Mouse (Mus musculus) gonadal fat pad, adult 2 months (tissue): ENCODE data around the gene Olfr1271. TPM values are rescaled to one million over a fixed set of nuclear protein-coding genes. Genes with fewer than 3 reads are reported as not detected.
"Not testable (repeated sequence)": the region's sequence is repeated elsewhere in the genome, so short reads cannot be mapped to it uniquely, and the experiment has no call there.

ENCODE experiments used
- DNase-seq: peaks from one replicate; pipeline ENCODE4 v3.0.0-alpha.2; 2012; ENCODE audit warnings: low read depth
- polyA plus RNA-seq: library from polyadenylated mRNA; depleted of rRNA; stranded (reverse); fragments of >200 nt; gene quantifications from 2 replicates; pipeline ENCODE4 v1.2.3, GENCODE M21; 2012; rRNA removed

Olfr1271 gene
- polyA plus RNA-seq = not detected in 2 replicates

GRCm38 (mm10) chr2:90270932-90271331 is at the start of gene Olfr1271:
Gene Olfr1271 (minus strand): TSS chr2:90271032.
- DNase-seq = no peak

DNA sequence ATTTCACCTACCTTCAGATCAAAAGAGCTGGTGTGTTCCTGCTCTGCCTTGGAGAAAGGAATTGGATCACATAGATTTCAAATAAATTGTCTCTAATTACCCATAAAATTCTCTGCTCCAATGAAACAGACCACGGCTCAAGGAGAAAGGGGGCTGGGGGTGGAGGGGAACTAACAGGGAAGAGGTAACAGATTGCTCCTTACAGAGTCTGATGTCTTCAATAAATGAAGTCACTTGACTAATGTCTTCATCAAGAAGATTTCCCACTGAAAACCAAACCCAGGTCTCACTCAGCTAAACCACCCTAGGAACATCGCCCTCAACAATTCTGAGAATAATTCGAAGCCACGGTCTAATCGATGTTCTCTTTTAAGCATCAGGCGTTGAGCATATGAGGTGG is 21.9 kb upstream of the Olfr1271 start, which contains the start of gene Olfr1272:
TSS of gene Olfr1272 (minus strand) at position 101 of the 400 bp plus-strand sequence.
- no peak for DNase-seq

- no peak for DNase-seq
These were observed 13.3 kb downstream of the Olfr1271 start, which contains the start of gene Olfr142 for GRCm38 (mm10) chr2:90257492-90257891. Gene Olfr142 (minus strand): TSS chr2:90257592.

GRCm38 (mm10) chr2:90224393-90224792 is 46.4 kb downstream of the Olfr1271 start, which contains the start of gene Olfr1506:
Gene Olfr1506 (minus strand): TSS chr2:90224493.
- DNase-seq = not testable (repeated sequence)

Other genes with a start within 250 kb of the Olfr1271 start
- gene Olfr1264, start 245.5 kb downstream of the Olfr1271 start, polyA plus RNA-seq = not detected in 2 replicates
- gene Olfr1265, start 235.7 kb downstream of the Olfr1271 start, polyA plus RNA-seq = not detected in 2 replicates
- not detected in 2 replicates for gene Olfr140, start 207.4 kb downstream of the Olfr1271 start, polyA plus RNA-seq
- not detected in 2 replicates for gene Olfr1269, start 149.6 kb downstream of the Olfr1271 start, polyA plus RNA-seq
- not detected in 2 replicates for gene Olfr32, start 128.7 kb downstream of the Olfr1271 start, polyA plus RNA-seq
- gene Olfr1270, start 117.9 kb downstream of the Olfr1271 start, polyA plus RNA-seq = not detected in 2 replicates
- not detected in 2 replicates for gene Olfr1506, start 46.5 kb downstream of the Olfr1271 start, polyA plus RNA-seq
- not detected in 2 replicates for gene Olfr142, start 13.4 kb downstream of the Olfr1271 start, polyA plus RNA-seq
- not detected in 2 replicates for gene Olfr1272, start 21.8 kb upstream of the Olfr1271 start, polyA plus RNA-seq
- gene Gm13769, start 51.2 kb upstream of the Olfr1271 start, polyA plus RNA-seq = not detected in 2 replicates
- gene Olfr1274-ps, start 127.7 kb upstream of the Olfr1271 start, polyA plus RNA-seq = not detected in 2 replicates